Mouse (Mus musculus): ENCODE measurements at regions not wholly inside any gene's neighbourhood (a gene's known extent, or its start where the extent isn't known, plus 50 kb on each side); places are given as distances from the start of the nearest gene placed in this dataset.

GRCm38 (mm10) chr4:71839134-71839802, 81.5 kb upstream of the Gm11232 start:
- DNase-seq, result no peak
- ATAC-seq, result no peak

GRCm38 (mm10) chr4:71835737-71836136, 78.0 kb upstream of the Gm11232 start:
- no peaks in the 10 kb centered on the region for H3K9me3 ChIP-seq (ENCODE audit: low read length)
- 58% methylated on average over 1 of the region's 1 CpGs for WGBS (ENCODE audit: insufficient replicate concordance)
- H3K9ac ChIP-seq (replicated peaks), result no peak overlapping the region
- H3K4me3 ChIP-seq (ENCODE audit: low read depth, low read length), result no peak overlapping the region
- no peak for DNase-seq
- TF ChIP-seq EP300 (IDR thresholded peaks at IDR 0.05; ENCODE audit: low read depth), result no peak
- no peak for TF ChIP-seq CTCF (IDR thresholded peaks at IDR 0.05; ENCODE audit: low read depth)
- H3K4me1 ChIP-seq (ENCODE audit: insufficient read depth), result no peaks in the 10 kb centered on the region
- no peaks in the 10 kb centered on the region for H3K36me3 ChIP-seq (replicated peaks; ENCODE audit: insufficient read depth, low read length)
- ATAC-seq, result no peak
- H3K27ac ChIP-seq (ENCODE audit: low read depth), result no peak overlapping the region
- no peaks in the 10 kb centered on the region for H3K27me3 ChIP-seq (ENCODE audit: insufficient read depth, low read length)
- no peak overlapping the region for H3K4me2 ChIP-seq (ENCODE audit: low read depth, low read length)

More at GRCm38 (mm10) chr4:71839134-71839802, 81.5 kb upstream of the Gm11232 start:
- Histone ChIP-seq H3K9me3 (ENCODE audit: low read length) (no peaks in the 10 kb centered on the region), H3K4me3 (ENCODE audit: low read depth, low read length) (no peak overlapping the region), H3K9ac (replicated peaks) (no peak overlapping the region), H3K4me1 (ENCODE audit: insufficient read depth) (no peaks in the 10 kb centered on the region), H3K27me3 (ENCODE audit: insufficient read depth, low read length) (no peaks in the 10 kb centered on the region), H3K4me2 (ENCODE audit: low read depth, low read length) (no peak overlapping the region), H3K27ac (ENCODE audit: low read depth) (no peak overlapping the region), H3K36me3 (replicated peaks; ENCODE audit: insufficient read depth, low read length) (no peaks in the 10 kb centered on the region)
- TF ChIP-seq EP300 (IDR thresholded peaks at IDR 0.05; ENCODE audit: low read depth) (no peak), CTCF (IDR thresholded peaks at IDR 0.05; ENCODE audit: low read depth) (no peak)
- WGBS (ENCODE audit: insufficient replicate concordance), result 54% methylated on average over 3 of the region's 3 CpGs

- WGBS (ENCODE audit: insufficient replicate concordance), result 82% methylated on average over 4 of the region's 4 CpGs
- TF ChIP-seq EP300 (IDR thresholded peaks at IDR 0.05; ENCODE audit: low read depth), result no peak
- TF ChIP-seq CTCF (IDR thresholded peaks at IDR 0.05; ENCODE audit: low read depth), result no peak
- no peaks in the 10 kb centered on the region for H3K9me3 ChIP-seq (ENCODE audit: low read length)
- ATAC-seq (no peak), DNase-seq (no peak)
- no peak overlapping the region for H3K4me3 ChIP-seq (ENCODE audit: low read depth, low read length)
- H3K4me1 ChIP-seq (ENCODE audit: insufficient read depth), result no peaks in the 10 kb centered on the region
- H3K27me3 ChIP-seq (ENCODE audit: insufficient read depth, low read length), result no peaks in the 10 kb centered on the region
- no peak overlapping the region for H3K4me2 ChIP-seq (ENCODE audit: low read depth, low read length)
- no peaks in the 10 kb centered on the region for H3K36me3 ChIP-seq (replicated peaks; ENCODE audit: insufficient read depth, low read length)
- H3K9ac ChIP-seq (replicated peaks), result no peak overlapping the region
- H3K27ac ChIP-seq (ENCODE audit: low read depth), result no peak overlapping the region
Measured at GRCm38 (mm10) chr4:71811444-71811843, 53.7 kb upstream of the Gm11232 start.

GRCm38 (mm10) chr4:71808271-71808670, 50.5 kb upstream of the Gm11232 start:
- Histone ChIP-seq H3K9me3 (ENCODE audit: low read length) (no peaks in the 10 kb centered on the region), H3K27ac (ENCODE audit: low read depth) (no peak overlapping the region), H3K4me3 (ENCODE audit: low read depth, low read length) (no peak overlapping the region), H3K9ac (replicated peaks) (no peak overlapping the region), H3K27me3 (ENCODE audit: insufficient read depth, low read length) (no peaks in the 10 kb centered on the region), H3K4me2 (ENCODE audit: low read depth, low read length) (no peak overlapping the region), H3K4me1 (ENCODE audit: insufficient read depth) (no peaks in the 10 kb centered on the region), H3K36me3 (replicated peaks; ENCODE audit: insufficient read depth, low read length) (no peaks in the 10 kb centered on the region)
- no peak for DNase-seq
- ATAC-seq, result no peak
- no peak for TF ChIP-seq EP300 (IDR thresholded peaks at IDR 0.05; ENCODE audit: low read depth)
- no peak for TF ChIP-seq CTCF (IDR thresholded peaks at IDR 0.05; ENCODE audit: low read depth)
- WGBS (ENCODE audit: insufficient replicate concordance), result 50% methylated on average over 2 of the region's 2 CpGs
